Mouse (Mus musculus) heart, embryonic 14.5 days (tissue): Measurements from ENCODE around the gene Mrpl38. TPM values are rescaled to one million over a fixed set of nuclear protein-coding genes. Genes with fewer than 3 reads are reported as not detected.
"Not testable (repeated sequence)": the region's sequence is repeated elsewhere in the genome, so short reads cannot be mapped to it uniquely, and the experiment has no call there.

Source experiments
- ATAC-seq: fragments of 200-750 bp; cut with Nextera tagmentation; 2 replicates; pipeline ENCODE4 v1.8.0; 2017; ENCODE audit warnings: low read depth, moderate TSS enrichment; ENCODE audit not compliant: insufficient number of reproducible peaks, insufficient read depth, low FRiP score
- H3K27ac ChIP-seq, 2 experiments: fragments of 200-500 bp in 1 of 2; fragments of 300-500 bp in 1 of 2; sonication (generic) in 1 of 2; replicated peaks in 1 of 2; 2 replicates each; pipeline ENCODE4 v1.5.1; 2012 to 2014; ENCODE audit warnings: low read depth in 2 of 2, low read length in 2 of 2, control low read depth in 1 of 2, mild to moderate bottlenecking in 1 of 2, mixed read lengths in 1 of 2; ENCODE audit not compliant: control insufficient read depth in 1 of 2, insufficient read depth in 1 of 2
- H3K27me3 ChIP-seq: fragments of 300-500 bp; sonication (generic); 2 replicates; pipeline ENCODE4 v1.6.1; 2014; ENCODE audit warnings: mild to moderate bottlenecking, low read length, control low read depth; ENCODE audit not compliant: control insufficient read depth, insufficient read depth
- H3K36me3 ChIP-seq: fragments of 300-500 bp; sonication (generic); 2 replicates; pipeline ENCODE4 v1.6.1; 2014; ENCODE audit warnings: mild to moderate bottlenecking, control low read depth, low read length, mixed read lengths; ENCODE audit not compliant: control insufficient read depth, insufficient read depth
- H3K4me1 ChIP-seq, 2 experiments: fragments of 200-500 bp in 1 of 2; fragments of 300-500 bp in 1 of 2; sonication (generic) in 1 of 2; 2 replicates each; pipeline ENCODE4 v1.6.1; 2012 to 2014; ENCODE audit warnings: low read length in 2 of 2, control low read depth in 1 of 2, mixed read lengths in 1 of 2; ENCODE audit not compliant: control insufficient read depth in 2 of 2, insufficient read depth in 2 of 2
- H3K4me2 ChIP-seq: fragments of 300-500 bp; sonication (generic); 2 replicates; pipeline ENCODE4 v1.6.1; 2014; ENCODE audit warnings: mild to moderate bottlenecking, low read length
- H3K4me3 ChIP-seq, 2 experiments: fragments of 200-500 bp in 1 of 2; fragments of 300-500 bp in 1 of 2; sonication (generic) in 1 of 2; 2 replicates each; pipeline ENCODE4 v1.5.1; 2012 to 2014; ENCODE audit warnings: low read length in 2 of 2, mild to moderate bottlenecking in 2 of 2, control low read depth in 1 of 2, low read depth in 1 of 2, moderate library complexity in 1 of 2; ENCODE audit not compliant: control insufficient read depth in 1 of 2, insufficient read depth in 1 of 2
- H3K9ac ChIP-seq: fragments of 300-500 bp; sonication (generic); 2 replicates; pipeline ENCODE4 v1.6.1; 2014; ENCODE audit warnings: mild to moderate bottlenecking, low read length
- H3K9me3 ChIP-seq: fragments of 300-500 bp; sonication (generic); 2 replicates; pipeline ENCODE4 v1.6.1; 2016; ENCODE audit warnings: low read length, control low read depth; ENCODE audit not compliant: control insufficient read depth
- WGBS: fragments of 180-500 bp; shearing (Covaris S2); extraction: QIAGEN DNeasy Blood & Tissue Kit; methylation state at CpG from one replicate; pipeline ENCODE4 v1.1.7; 2014; 5-methylcytosine and 5-hydroxymethylcytosine counted together
- polyA plus RNA-seq: library from polyadenylated mRNA; unstranded; fragments of >200 nt; fragmentation: Nextera tagmentation; extraction: Ambion mirVana; gene quantifications from 2 replicates; pipeline ENCODE4 v1.2.1, GENCODE M21; 2014

The Mrpl38 gene
- polyA plus RNA-seq, 1 experiment from 2014 or later = 92.3 TPM

DNA sequence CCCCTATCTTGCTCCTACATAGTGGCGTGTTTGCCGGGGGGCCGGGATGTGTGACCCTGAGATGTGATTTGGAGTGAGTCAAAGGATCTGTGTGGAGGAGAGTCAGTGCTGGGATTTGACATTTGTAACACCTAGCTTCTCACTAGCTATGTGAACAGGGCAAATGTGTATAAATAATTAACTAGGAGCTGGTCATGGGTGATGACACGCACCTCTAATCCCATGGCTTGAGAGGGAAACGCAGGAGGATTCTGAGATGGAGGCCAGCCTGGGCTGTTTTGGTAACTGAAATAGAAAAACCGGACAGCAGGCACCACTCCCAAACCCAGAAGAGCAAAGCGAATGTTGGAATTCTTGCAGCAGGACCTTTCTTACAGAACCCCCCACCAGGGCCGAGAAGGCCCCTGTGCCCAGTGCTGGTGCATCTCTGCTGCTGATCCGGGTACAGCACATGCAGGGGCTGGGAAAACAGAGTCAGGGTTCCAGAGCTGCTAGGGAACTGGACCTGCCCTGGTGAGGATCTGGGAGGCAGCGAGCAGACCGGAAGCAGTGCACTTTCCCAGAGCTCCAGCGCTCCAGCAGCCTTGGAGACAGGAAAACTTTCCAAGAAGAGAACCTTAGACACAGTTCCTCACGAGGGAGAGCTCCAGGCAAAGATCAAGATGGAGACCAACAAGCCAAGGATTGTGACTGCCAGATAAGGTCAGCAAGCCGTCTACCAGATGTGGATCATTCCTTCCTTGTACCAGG lies 39.8 kb downstream of the Mrpl38 start:
- WGBS = 59% methylated on average over 14 of the region's 14 CpGs
- 0 out of 2 replicates have a peak, but pooled peaks cover 4% of the 10 kb centered on the region for H3K9me3 ChIP-seq
- no peaks in the 10 kb centered on the region for H3K36me3 ChIP-seq
- H3K4me1 ChIP-seq = peaks cover 47 to 50% of the 10 kb centered on the region in 2 experiments
- H3K4me2 ChIP-seq = no peak overlapping the region
- H3K27ac ChIP-seq = peak overlapping the region; percentile 30 to 98
- H3K27me3 ChIP-seq = no peaks in the 10 kb centered on the region
- ATAC-seq = no peak
- no peak overlapping the region for H3K4me3 ChIP-seq
- no peak overlapping the region for H3K9ac ChIP-seq

DNA sequence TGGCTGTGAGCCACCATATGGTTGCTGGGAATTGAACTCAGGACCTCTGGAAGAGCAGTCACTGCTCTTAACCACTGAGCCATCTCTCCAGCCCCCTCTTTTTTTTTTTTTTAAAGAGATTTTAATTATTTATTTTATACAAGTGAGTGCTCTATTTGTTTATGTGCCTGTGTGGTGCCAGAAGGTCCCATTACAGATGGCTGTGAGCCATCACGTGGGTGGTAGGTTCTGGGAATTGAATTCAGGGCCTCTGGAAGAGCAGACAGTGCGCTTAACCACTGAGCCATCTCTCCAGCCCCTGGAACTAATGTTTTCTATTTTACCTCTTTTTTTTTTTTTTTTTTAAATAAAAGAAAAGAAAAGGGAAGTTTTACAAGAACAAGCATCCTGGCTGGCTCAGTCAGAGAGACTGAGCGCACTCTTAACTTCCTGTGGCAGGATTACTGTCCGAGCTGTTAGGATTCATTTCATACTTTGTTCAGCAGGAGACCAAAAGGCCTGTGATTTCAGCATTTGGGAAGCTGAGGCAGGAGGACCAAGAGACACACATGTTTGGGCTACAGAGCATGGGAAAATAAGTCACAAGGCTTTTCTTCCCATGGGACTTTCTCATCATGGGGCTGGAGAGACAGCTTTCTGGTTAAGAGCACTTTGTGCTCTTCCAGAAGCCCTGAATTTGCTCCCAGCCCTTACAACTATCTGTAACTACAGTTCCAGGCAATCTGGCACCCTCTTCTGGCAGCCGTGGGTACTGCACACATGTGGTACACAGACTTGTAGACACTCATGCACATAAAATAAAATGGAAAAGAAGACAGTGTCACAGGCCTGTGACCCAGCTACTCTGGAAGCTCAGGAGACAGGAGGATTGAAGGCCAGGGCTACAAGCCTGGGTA lies 42.2 kb downstream of the Mrpl38 start:
- WGBS = 83% methylated on average over 5 of the region's 5 CpGs
- no peak overlapping the region for H3K4me3 ChIP-seq
- no peak overlapping the region for H3K4me2 ChIP-seq
- H3K27ac ChIP-seq = peak overlapping the region in 1 of 2 experiments; percentile 50; a peak in 1 of 4 replicates
- H3K4me1 ChIP-seq = peaks cover 31 to 33% of the 10 kb centered on the region in 2 experiments
- 0 out of 2 replicates have a peak, but pooled peaks cover 4% of the 10 kb centered on the region for H3K9me3 ChIP-seq
- ATAC-seq = no peak
- H3K36me3 ChIP-seq = no peaks in the 10 kb centered on the region
- H3K9ac ChIP-seq = no peak overlapping the region
- H3K27me3 ChIP-seq = no peaks in the 10 kb centered on the region

GRCm38 (mm10) chr11:116095573-116095972 lies 43.1 kb downstream of the Mrpl38 start:
- Histone ChIP-seq H3K9me3 (0 out of 2 replicates have a peak, but pooled peaks cover 4% of the 10 kb centered on the region), H3K27me3 (no peaks in the 10 kb centered on the region), H3K4me3 (no peak overlapping the region), H3K4me2 (no peak overlapping the region), H3K27ac (peak overlapping the region in 1 of 2 experiments; percentile 56; a peak in 2 of 4 replicates), H3K9ac (no peak overlapping the region), H3K4me1 (peaks cover 22 to 25% of the 10 kb centered on the region in 2 experiments), H3K36me3 (no peaks in the 10 kb centered on the region)
- WGBS = 61% methylated on average over 3 of the region's 3 CpGs
- ATAC-seq = no peak

DNA sequence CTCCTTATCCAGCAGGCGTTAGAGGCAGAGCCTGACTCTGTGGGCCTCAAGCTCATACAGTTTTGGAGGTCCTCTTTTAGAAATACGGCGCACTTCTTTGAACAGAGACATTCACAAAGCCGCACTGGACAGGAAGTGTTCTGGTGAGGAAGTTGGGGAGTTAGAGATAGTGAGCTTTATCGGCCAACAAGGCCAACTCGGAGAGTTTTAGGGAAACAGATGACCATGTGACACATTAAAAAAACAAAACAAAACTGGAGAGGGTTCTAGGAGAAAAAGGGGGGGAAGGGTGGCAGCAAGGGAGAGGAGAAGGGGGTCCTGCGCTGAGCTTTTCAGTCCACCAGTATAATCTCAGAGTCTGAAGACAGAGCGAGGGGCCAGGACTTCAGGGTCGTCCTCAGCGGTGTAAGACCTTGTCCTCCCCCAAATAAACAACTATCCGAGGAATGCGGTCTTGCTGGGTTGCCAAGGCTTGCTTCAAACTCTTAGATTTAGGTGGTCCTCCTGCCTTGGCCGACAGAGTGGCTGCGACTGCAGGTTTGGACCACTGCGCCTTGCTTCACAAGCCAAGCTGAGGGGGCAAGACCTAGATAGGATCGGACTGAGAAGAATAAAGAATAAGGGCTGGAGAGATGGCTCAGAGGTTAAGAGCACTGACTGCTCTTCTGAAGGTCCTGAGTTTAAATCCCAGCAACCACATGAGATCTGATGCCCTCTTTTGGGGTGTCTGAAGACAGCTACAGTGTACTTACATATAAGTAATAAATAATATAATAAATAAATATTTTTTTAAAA lies 44.7 kb downstream of the Mrpl38 start:
- Histone ChIP-seq H3K9ac (no peak overlapping the region), H3K36me3 (no peaks in the 10 kb centered on the region), H3K27me3 (no peaks in the 10 kb centered on the region), H3K9me3 (0 out of 2 replicates have a peak, but pooled peaks cover 4% of the 10 kb centered on the region), H3K4me1 (peaks cover 6 to 9% of the 10 kb centered on the region in 2 experiments), H3K4me3 (no peak overlapping the region), H3K27ac (peak overlapping the region; percentile 61 to 90), H3K4me2 (peak overlapping the region; percentile 9; the same call in 1 of the 2 replicates)
- peak; percentile 60 for ATAC-seq
- WGBS = 28% methylated on average over 16 of the region's 16 CpGs

GRCm38 (mm10) chr11:116092959-116093358 lies 45.7 kb downstream of the Mrpl38 start:
- not testable (repeated sequence) for H3K9me3 ChIP-seq, H3K36me3 ChIP-seq, H3K9ac ChIP-seq, H3K4me2 ChIP-seq, ATAC-seq, H3K27me3 ChIP-seq, H3K4me1 ChIP-seq, H3K4me3 ChIP-seq
- WGBS = 92% methylated on average over 6 of the region's 6 CpGs
- H3K27ac ChIP-seq = peak overlapping the region in 1 of 2 experiments; percentile 61; a peak in 2 of 4 replicates

DNA sequence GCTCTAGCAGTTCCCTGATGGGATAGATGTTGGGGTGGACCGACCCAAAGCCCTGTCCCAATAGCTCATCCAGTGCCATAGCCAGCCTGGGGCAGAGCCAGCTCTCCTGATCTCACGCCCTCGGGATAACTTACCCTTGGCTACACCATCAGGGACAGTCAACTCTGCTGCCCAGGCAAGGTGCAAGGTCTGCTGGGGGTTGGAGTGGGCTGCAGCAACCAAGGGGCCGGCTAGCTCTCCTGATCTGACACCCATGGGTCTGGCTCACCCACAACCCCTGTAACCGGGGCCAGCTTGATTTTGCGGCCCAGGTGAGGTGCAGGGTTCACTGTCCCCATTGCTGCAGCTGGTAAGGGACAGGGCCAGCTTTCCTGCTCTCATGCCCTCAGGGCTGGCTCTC lies 47.1 kb downstream of the Mrpl38 start:
- Histone ChIP-seq H3K9ac (no peak overlapping the region), H3K27ac (no peak overlapping the region), H3K9me3 (0 out of 2 replicates have a peak, but pooled peaks cover 2% of the 10 kb centered on the region), H3K36me3 (no peaks in the 10 kb centered on the region), H3K4me1 (peaks cover 10 to 12% of the 10 kb centered on the region in 2 experiments; a peak in 3 of 4 replicates), H3K27me3 (no peaks in the 10 kb centered on the region), H3K4me2 (no peak overlapping the region), H3K4me3 (no peak overlapping the region)
- WGBS = 87% methylated on average over 6 of the region's 6 CpGs
- ATAC-seq = no peak

- no peaks in the 10 kb centered on the region for H3K9me3 ChIP-seq
- ATAC-seq = no peak
- 85% methylated on average over 6 of the region's 6 CpGs for WGBS
- H3K9ac ChIP-seq = no peak overlapping the region
- H3K4me3 ChIP-seq = no peak overlapping the region
- no peak overlapping the region for H3K27ac ChIP-seq
- peaks cover 16 to 21% of the 10 kb centered on the region in 2 experiments for H3K4me1 ChIP-seq
- H3K36me3 ChIP-seq = peaks cover 4% of the 10 kb centered on the region; the same call in 1 of the 2 replicates
- no peaks in the 10 kb centered on the region for H3K27me3 ChIP-seq
- no peak overlapping the region for H3K4me2 ChIP-seq
Measured at GRCm38 (mm10) chr11:116089545-116089944, 49.1 kb downstream of the Mrpl38 start.
